Mouse (Mus musculus) midbrain, embryonic 10.5 days (tissue): ENCODE data around the gene Zfp638. TPM values are rescaled to one million over a fixed set of nuclear protein-coding genes. Genes with fewer than 3 reads are reported as not detected.
"Not testable (repeated sequence)": the region's sequence is repeated elsewhere in the genome, so short reads cannot be mapped to it uniquely, and the experiment has no call there.

Source experiments
- DNase-seq: peaks from one replicate; pipeline ENCODE4 v3.0.0-alpha.2; 2017; ENCODE audit warnings: low spot score
- H3K27ac ChIP-seq: fragments of 300-500 bp; sonication (generic); replicated peaks from 2 replicates; pipeline ENCODE4 v1.5.1; 2016; ENCODE audit warnings: mild to moderate bottlenecking
- H3K27me3 ChIP-seq: fragments of 300-500 bp; sonication (generic); 2 replicates; pipeline ENCODE4 v1.6.1; 2016; ENCODE audit warnings: low read depth, mild to moderate bottlenecking; ENCODE audit not compliant: poor library complexity, severe bottlenecking
- H3K36me3 ChIP-seq: fragments of 300-500 bp; sonication (generic); 2 replicates; pipeline ENCODE4 v1.6.1; 2016; ENCODE audit warnings: mild to moderate bottlenecking, moderate library complexity
- H3K4me1 ChIP-seq: fragments of 300-500 bp; sonication (generic); 2 replicates; pipeline ENCODE4 v1.6.1; 2016
- H3K4me3 ChIP-seq: fragments of 300-500 bp; sonication (generic); 2 replicates; pipeline ENCODE4 v1.5.1; 2016; ENCODE audit warnings: mild to moderate bottlenecking, moderate library complexity
- H3K9me3 ChIP-seq: fragments of 300-500 bp; sonication (generic); replicated peaks from 2 replicates; pipeline ENCODE4 v1.6.1; 2016; ENCODE audit warnings: mild to moderate bottlenecking
- WGBS: fragments of 180-500 bp; shearing (Covaris S2); methylation state at CpG from one replicate; pipeline ENCODE4 v1.1.7; 2016; 5-methylcytosine and 5-hydroxymethylcytosine counted together
- polyA plus RNA-seq: library from polyadenylated mRNA; unstranded; fragments of >200 nt; fragmentation: Nextera tagmentation; extraction: Ambion mirVana; gene quantifications from 2 replicates; pipeline ENCODE4 v1.2.1, GENCODE M21; 2016

The Zfp638 gene
- 67.2 and 72.9 TPM in 2 replicates for polyA plus RNA-seq

- Histone ChIP-seq H3K36me3 (no peaks in the 10 kb centered on the region), H3K27me3 (peaks cover 25% of the 10 kb centered on the region), H3K9me3 (no peaks in the 10 kb centered on the region), H3K27ac (peak within 1 kb of the TSS; percentile 82), H3K4me3 (peak within 1 kb of the TSS; percentile 74), H3K4me1 (peaks cover 19% of the 10 kb centered on the region)
- under 1% methylated on average over 50 of the region's 50 CpGs for WGBS
- peak; percentile 96 for DNase-seq
Measured at GRCm38 (mm10) chr6:83866954-83867597, at the start of gene Zfp638. Gene Zfp638 (plus strand): TSS chr6:83867109.

DNA sequence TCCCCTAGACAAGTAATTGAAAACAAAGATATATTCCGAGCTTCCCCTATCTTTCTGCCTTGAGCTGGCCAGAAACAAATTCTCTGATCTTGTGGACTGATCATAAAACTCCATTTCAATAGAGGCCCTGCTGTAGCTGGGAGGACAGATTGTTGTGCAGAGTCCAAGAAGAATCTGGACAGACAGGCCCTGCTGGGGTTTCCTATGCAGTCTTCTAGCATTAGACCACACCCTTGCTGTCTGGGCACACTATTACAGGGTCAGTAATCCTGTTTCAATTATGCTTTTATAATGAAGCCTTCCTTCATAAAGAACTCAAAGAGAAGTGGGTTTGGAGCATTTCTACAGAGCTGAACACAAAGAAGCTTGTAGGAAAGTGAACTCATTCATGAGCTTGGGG lies 47.9 kb upstream of the Zfp638 start:
- Histone ChIP-seq H3K36me3 (peaks cover 51% of the 10 kb centered on the region), H3K9me3 (no peaks in the 10 kb centered on the region), H3K27me3 (no peaks in the 10 kb centered on the region), H3K27ac (no peak overlapping the region), H3K4me1 (no peaks in the 10 kb centered on the region), H3K4me3 (no peak overlapping the region)
- no peak for DNase-seq
- WGBS = 85% methylated on average over 1 of the region's 1 CpGs

GRCm38 (mm10) chr6:83820727-83821515 lies 46.0 kb upstream of the Zfp638 start:
- Histone ChIP-seq H3K36me3 (peaks cover 34% of the 10 kb centered on the region), H3K27ac (no peak overlapping the region), H3K4me3 (no peak overlapping the region), H3K9me3 (no peaks in the 10 kb centered on the region), H3K4me1 (no peaks in the 10 kb centered on the region), H3K27me3 (no peaks in the 10 kb centered on the region)
- 91% methylated on average over 2 of the region's 2 CpGs for WGBS
- DNase-seq = no peak

DNA sequence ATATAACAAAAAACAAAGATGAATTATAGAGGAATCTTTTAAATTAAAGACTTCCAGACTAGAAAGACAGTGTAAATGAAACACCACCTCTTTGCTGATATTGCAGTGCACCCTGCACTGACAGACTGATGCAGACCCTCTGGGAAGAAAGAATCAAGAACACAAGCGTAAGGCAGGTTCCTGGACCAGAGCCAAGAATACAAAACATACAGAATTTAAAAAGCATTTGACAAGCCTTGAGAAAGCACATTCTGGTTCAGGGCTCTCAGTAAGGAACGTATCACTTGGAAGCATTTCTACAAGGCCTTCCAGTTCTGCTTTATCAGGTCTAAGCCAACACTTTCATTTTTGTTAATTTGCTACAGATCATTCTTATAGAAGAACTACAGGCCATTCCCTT lies 45.1 kb upstream of the Zfp638 start:
- 97% methylated on average over 2 of the region's 2 CpGs for WGBS
- no peak overlapping the region for H3K27ac ChIP-seq

DNA sequence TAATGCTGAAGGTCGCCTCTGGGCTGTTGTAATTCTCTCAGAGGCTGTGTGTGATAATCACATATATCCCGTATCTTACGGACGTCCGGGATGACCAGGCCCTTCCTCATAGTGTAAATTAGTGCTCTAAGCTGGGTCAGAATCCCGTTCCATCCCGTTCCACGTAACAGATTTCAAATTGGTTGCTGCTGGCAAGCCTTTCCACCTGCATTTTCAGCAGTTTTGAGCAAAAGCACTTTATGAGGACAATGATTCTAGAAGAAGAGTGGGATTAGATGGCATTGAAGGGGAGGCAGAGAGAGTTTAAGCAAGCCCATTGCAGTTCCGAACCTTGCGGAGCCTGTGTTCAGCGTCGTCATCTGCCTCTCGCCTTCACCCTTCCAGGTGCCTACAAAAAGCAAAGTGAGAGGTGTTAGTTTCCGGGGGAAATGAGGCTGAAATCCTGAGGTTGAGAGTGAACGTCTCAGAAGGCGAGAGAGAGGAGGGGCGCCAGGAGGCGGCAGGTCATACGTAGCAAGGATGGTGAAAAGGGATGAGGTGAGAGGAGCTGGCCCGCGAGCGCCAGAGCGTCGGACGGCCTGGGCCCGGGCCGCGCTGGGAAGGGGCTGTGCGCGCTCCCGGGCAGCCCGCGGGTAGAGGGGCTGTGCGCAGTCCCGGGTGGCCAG lies 35.8 kb upstream of the Zfp638 start:
- Histone ChIP-seq H3K9me3 (no peaks in the 10 kb centered on the region), H3K27ac (peak overlapping the region; percentile 91), H3K36me3 (peaks cover 14% of the 10 kb centered on the region), H3K4me3 (peak overlapping the region; percentile 73), H3K4me1 (peaks cover 13% of the 10 kb centered on the region), H3K27me3 (no peaks in the 10 kb centered on the region)
- DNase-seq = no peak
- 3% methylated on average over 35 of the region's 35 CpGs for WGBS

More for the DNA sequence above, 45.1 kb upstream of the Zfp638 start:
- no peak for DNase-seq
- peaks cover 25% of the 10 kb centered on the region for H3K36me3 ChIP-seq
- H3K4me3 ChIP-seq = no peak overlapping the region
- no peaks in the 10 kb centered on the region for H3K27me3 ChIP-seq
- no peaks in the 10 kb centered on the region for H3K4me1 ChIP-seq
- H3K9me3 ChIP-seq = no peaks in the 10 kb centered on the region

DNA sequence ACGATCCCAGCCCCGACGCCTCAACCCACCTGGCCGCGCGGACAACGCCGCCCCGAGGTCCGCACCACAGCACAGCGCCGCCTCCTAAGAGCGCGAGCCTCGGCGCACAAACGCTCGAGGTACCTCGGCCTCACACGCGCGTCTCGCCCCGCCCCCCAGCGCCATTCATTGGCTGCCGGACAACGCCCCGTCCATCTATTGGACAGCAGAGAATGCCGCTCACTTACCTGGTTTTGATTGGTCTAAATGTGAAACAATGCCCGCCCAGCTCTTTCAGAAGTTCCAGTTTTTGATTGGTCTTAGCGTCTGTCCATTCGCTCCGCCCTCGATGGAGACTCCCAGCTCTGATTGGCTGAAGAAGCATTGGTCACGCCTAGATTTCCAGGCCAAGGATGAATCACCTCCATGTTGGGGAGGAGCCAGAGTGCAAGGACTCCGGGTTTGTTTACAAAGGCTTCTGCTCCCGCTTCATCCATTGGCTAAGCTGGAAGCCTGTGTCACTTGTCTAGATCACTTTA lies 35.2 kb upstream of the Zfp638 start, which contains the start of gene Paip2b:
TSS of gene Paip2b (minus strand) at position 136 of the 518 bp plus-strand sequence.
- Histone ChIP-seq H3K27me3 (no peaks in the 10 kb centered on the region), H3K27ac (peak within 1 kb of the TSS; percentile 91), H3K36me3 (peaks cover 14% of the 10 kb centered on the region), H3K4me1 (peaks cover 13% of the 10 kb centered on the region), H3K9me3 (no peaks in the 10 kb centered on the region), H3K4me3 (peak within 1 kb of the TSS; percentile 73)
- under 1% methylated on average over 37 of the region's 37 CpGs for WGBS
- peak; percentile 97 for DNase-seq

- Histone ChIP-seq H3K27ac (peak overlapping the region; percentile 59; the same call in 1 of the 2 replicates), H3K4me3 (peak overlapping the region; percentile 73), H3K4me1 (peaks cover 13% of the 10 kb centered on the region)
- 76% methylated on average over 1 of the region's 1 CpGs for WGBS
- H3K27me3 ChIP-seq, DNase-seq, H3K9me3 ChIP-seq, H3K36me3 ChIP-seq: not testable (repeated sequence)
Measured at GRCm38 (mm10) chr6:83832393-83832792, 34.5 kb upstream of the Zfp638 start.

- WGBS = 85% methylated on average over 2 of the region's 2 CpGs
- H3K4me3 ChIP-seq = no peak overlapping the region
- DNase-seq = no peak
- H3K27ac ChIP-seq = no peak overlapping the region
- no peaks in the 10 kb centered on the region for H3K4me1 ChIP-seq
- no peaks in the 10 kb centered on the region for H3K9me3 ChIP-seq
- H3K27me3 ChIP-seq = no peaks in the 10 kb centered on the region
- no peaks in the 10 kb centered on the region for H3K36me3 ChIP-seq
Measured at GRCm38 (mm10) chr6:83836826-83837225, 30.1 kb upstream of the Zfp638 start.

DNA sequence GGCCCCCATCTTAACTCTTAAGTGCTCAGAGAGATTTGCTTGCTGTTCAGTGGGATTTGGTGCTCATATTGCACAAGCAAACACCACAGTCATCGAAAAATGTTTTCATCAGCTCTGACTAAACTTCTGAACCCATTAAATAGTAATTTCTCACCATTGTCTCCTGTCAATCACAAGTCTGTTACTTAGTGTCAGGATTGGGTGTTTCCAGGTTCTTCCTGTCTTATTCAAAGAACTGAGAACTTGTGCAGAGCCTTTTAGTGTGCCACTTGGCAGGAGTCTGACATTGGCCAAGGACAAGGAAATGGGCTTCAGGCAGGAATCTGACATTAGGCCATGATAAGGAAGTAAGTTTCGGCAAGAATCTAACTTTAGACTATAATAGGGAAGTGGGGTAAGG lies 28.9 kb upstream of the Zfp638 start:
- 89% methylated on average over 2 of the region's 2 CpGs for WGBS
- Histone ChIP-seq H3K4me1 (no peaks in the 10 kb centered on the region), H3K9me3 (no peaks in the 10 kb centered on the region), H3K27me3 (no peaks in the 10 kb centered on the region), H3K27ac (no peak overlapping the region), H3K4me3 (no peak overlapping the region), H3K36me3 (no peaks in the 10 kb centered on the region)
- no peak for DNase-seq

DNA sequence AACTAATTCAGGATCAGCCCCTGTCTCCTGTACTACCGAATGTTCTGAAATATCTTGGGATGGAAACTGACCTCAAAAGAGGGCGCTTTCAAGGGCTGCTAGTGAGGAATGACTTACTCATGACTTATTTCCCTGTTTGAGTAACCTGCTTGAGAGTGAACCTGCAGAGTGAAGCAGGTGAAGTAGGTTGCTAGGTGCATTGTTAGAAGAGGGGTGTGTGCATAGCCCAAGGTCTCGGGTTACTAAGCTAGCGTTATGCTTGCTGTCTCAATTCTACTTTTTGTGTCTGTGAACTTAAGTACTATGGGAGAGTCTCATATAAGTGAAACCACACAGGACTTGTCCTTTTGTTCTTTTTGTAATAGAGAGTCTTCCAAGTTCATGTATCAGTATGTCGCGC lies 26.8 kb upstream of the Zfp638 start:
- no peak overlapping the region for H3K27ac ChIP-seq
- no peaks in the 10 kb centered on the region for H3K27me3 ChIP-seq
- no peaks in the 10 kb centered on the region for H3K36me3 ChIP-seq
- H3K9me3 ChIP-seq = no peaks in the 10 kb centered on the region
- H3K4me3 ChIP-seq = no peak overlapping the region
- DNase-seq = no peak
- no peaks in the 10 kb centered on the region for H3K4me1 ChIP-seq
- WGBS = 88% methylated on average over 6 of the region's 6 CpGs

GRCm38 (mm10) chr6:83844913-83845312 lies 22.0 kb upstream of the Zfp638 start:
- DNase-seq = no peak
- Histone ChIP-seq H3K27ac (no peak overlapping the region), H3K36me3 (no peaks in the 10 kb centered on the region), H3K9me3 (no peaks in the 10 kb centered on the region), H3K4me3 (no peak overlapping the region), H3K4me1 (no peaks in the 10 kb centered on the region), H3K27me3 (no peaks in the 10 kb centered on the region)
- WGBS = 92% methylated on average over 10 of the region's 10 CpGs

DNA sequence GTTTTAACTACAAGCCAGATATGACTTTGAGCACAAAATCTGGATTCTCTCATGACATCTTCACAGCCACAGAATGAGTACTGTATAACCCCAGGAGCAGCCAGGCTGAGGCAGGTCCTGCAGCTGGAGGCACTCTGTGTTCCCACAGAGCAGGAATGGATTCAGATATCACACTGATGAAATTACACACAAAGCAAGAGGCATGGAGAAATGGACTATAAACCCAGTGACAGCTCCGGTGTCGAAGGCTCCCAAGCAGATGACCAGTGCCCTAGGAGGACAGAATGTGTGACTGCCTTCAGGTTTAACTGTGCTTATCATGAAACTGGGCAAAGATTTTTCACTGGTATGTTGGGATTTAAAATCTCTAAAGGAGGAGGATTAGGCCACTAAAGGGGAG lies 20.8 kb upstream of the Zfp638 start:
- H3K27ac ChIP-seq = no peak overlapping the region
- 98% methylated on average over 2 of the region's 2 CpGs for WGBS
- H3K36me3 ChIP-seq = no peaks in the 10 kb centered on the region
- no peak for DNase-seq
- no peak overlapping the region for H3K4me3 ChIP-seq
- no peaks in the 10 kb centered on the region for H3K9me3 ChIP-seq
- no peaks in the 10 kb centered on the region for H3K27me3 ChIP-seq
- no peaks in the 10 kb centered on the region for H3K4me1 ChIP-seq
